Mouse (Mus musculus): ENCODE measurements around the gene Ust. TPM values are rescaled to one million over a fixed set of nuclear protein-coding genes. Genes with fewer than 3 reads are reported as not detected.
"Not testable (repeated sequence)": the region's sequence is repeated elsewhere in the genome, so short reads cannot be mapped to it uniquely, and the experiment has no call there.

The Ust gene
- 4.6 TPM in 2 replicates for polyA plus RNA-seq (2014; fragmentation: Nextera tagmentation; extraction: Ambion mirVana)

GRCm38 (mm10) chr10:8518141-8519013 is at the start of gene Ust:
Ust (minus strand) TSS chr10:8518825.
- no peak within 1 kb of the TSS; the same call in 1 of the 2 replicates for H3K27ac ChIP-seq (replicated peaks; ENCODE audit: low read depth, low read length)
- no peaks in the 10 kb centered on the region; the same call in 1 of the 2 replicates for H3K27me3 ChIP-seq (ENCODE audit: control insufficient read depth, insufficient read depth, low read length)
- H3K9ac ChIP-seq (replicated peaks; ENCODE audit: low read length) = peak within 1 kb of the TSS; percentile 79
- peak within 1 kb of the TSS; percentile 77 for H3K4me3 ChIP-seq (ENCODE audit: low read depth, low read length)
- no peaks in the 10 kb centered on the region for H3K9me3 ChIP-seq (replicated peaks; ENCODE audit: control insufficient read depth, low read length)
- ATAC-seq (replicated peaks; ENCODE audit: insufficient number of reproducible peaks, low FRiP score, low TSS enrichment, low read depth) (peak; percentile 93), DNase-seq (ENCODE audit: low spot score) (peak; percentile 91)
- H3K36me3 ChIP-seq (replicated peaks; ENCODE audit: control insufficient read depth, insufficient read depth, low read depth, low read length) = no peaks in the 10 kb centered on the region
- under 1% methylated on average over 70 of the region's 78 CpGs for WGBS
- H3K4me1 ChIP-seq (ENCODE audit: control insufficient read depth, insufficient read depth, low read length) = no peaks in the 10 kb centered on the region; the same call in none of the 2 replicates
- H3K4me2 ChIP-seq (ENCODE audit: low read depth, low read length) = peak within 1 kb of the TSS; percentile 89

DNA sequence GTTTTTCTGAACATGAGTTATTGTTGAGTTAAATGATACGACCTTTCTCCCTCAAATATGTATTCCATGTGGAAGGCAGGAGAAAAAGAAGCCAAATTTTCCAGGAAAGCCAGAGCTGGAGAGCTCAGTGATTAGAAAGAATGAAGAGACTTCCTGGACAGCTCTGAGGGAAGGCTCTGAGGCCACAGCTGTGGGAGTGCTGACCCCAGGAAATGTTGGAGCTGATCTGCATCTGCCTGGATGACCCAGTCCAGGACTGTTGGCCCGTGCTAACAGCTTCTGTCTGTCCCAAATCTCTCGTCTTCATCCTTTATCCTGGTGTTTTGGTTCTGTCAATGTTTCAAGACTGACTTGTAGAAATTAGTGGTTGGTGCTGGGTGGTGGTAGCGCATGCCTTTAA is 42.7 kb upstream of the Ust start:
- H3K4me2 ChIP-seq (ENCODE audit: low read depth, low read length) = no peak overlapping the region
- no peaks in the 10 kb centered on the region for H3K27me3 ChIP-seq (ENCODE audit: control insufficient read depth, insufficient read depth, low read length)
- DNase-seq (ENCODE audit: low spot score) (no peak), ATAC-seq (replicated peaks; ENCODE audit: insufficient number of reproducible peaks, low FRiP score, low TSS enrichment, low read depth) (no peak)
- no peak overlapping the region for H3K27ac ChIP-seq (replicated peaks; ENCODE audit: low read depth, low read length)
- H3K4me1 ChIP-seq (ENCODE audit: control insufficient read depth, insufficient read depth, low read length) = no peaks in the 10 kb centered on the region
- no peak overlapping the region for H3K9ac ChIP-seq (replicated peaks; ENCODE audit: low read length)
- WGBS = 80% methylated on average over 4 of the region's 4 CpGs
- no peaks in the 10 kb centered on the region for H3K36me3 ChIP-seq (replicated peaks; ENCODE audit: control insufficient read depth, insufficient read depth, low read depth, low read length)
- no peaks in the 10 kb centered on the region for H3K9me3 ChIP-seq (replicated peaks; ENCODE audit: control insufficient read depth, low read length)
- H3K4me3 ChIP-seq (ENCODE audit: low read depth, low read length) = no peak overlapping the region

DNA sequence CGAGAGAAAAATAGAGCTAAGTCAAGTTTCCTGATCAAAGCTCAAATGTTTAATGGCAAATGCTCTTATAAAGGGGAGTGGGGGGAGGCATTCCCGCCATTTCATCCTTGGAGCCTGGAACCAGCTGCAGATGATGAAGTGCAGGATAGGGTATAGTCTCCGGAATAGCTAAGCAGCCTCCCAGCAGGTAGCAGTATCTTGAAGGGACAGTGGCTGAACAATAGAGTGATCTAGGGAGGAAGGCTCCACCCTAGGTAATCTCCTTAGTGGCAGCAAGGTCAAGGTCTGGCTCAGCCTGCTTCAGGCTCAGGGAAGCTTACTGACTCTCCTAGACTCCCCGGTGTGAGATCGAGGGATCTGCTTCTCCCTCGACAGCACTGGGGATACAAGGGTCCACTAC is 40.9 kb upstream of the Ust start:
- not testable (repeated sequence) for DNase-seq (ENCODE audit: low spot score); H3K27ac ChIP-seq (replicated peaks; ENCODE audit: low read depth, low read length); H3K4me3 ChIP-seq (ENCODE audit: low read depth, low read length); H3K4me2 ChIP-seq (ENCODE audit: low read depth, low read length); H3K27me3 ChIP-seq (ENCODE audit: control insufficient read depth, insufficient read depth, low read length); H3K9me3 ChIP-seq (replicated peaks; ENCODE audit: control insufficient read depth, low read length); H3K36me3 ChIP-seq (replicated peaks; ENCODE audit: control insufficient read depth, insufficient read depth, low read depth, low read length); H3K9ac ChIP-seq (replicated peaks; ENCODE audit: low read length); H3K4me1 ChIP-seq (ENCODE audit: control insufficient read depth, insufficient read depth, low read length); ATAC-seq (replicated peaks; ENCODE audit: insufficient number of reproducible peaks, low FRiP score, low TSS enrichment, low read depth)
- WGBS = 59% methylated on average over 6 of the region's 6 CpGs

- ATAC-seq (replicated peaks; ENCODE audit: insufficient number of reproducible peaks, low FRiP score, low TSS enrichment, low read depth); DNase-seq (ENCODE audit: low spot score): not testable (repeated sequence)
These were observed 33.6 kb upstream of the Ust start for GRCm38 (mm10) chr10:8552239-8552638.

GRCm38 (mm10) chr10:8551601-8552000 is 33.0 kb upstream of the Ust start:
- not testable (repeated sequence) for DNase-seq (ENCODE audit: low spot score); H3K9me3 ChIP-seq (replicated peaks; ENCODE audit: control insufficient read depth, low read length); H3K4me3 ChIP-seq (ENCODE audit: low read depth, low read length); H3K4me1 ChIP-seq (ENCODE audit: control insufficient read depth, insufficient read depth, low read length); H3K4me2 ChIP-seq (ENCODE audit: low read depth, low read length); H3K27ac ChIP-seq (replicated peaks; ENCODE audit: low read depth, low read length); H3K9ac ChIP-seq (replicated peaks; ENCODE audit: low read length); ATAC-seq (replicated peaks; ENCODE audit: insufficient number of reproducible peaks, low FRiP score, low TSS enrichment, low read depth); H3K27me3 ChIP-seq (ENCODE audit: control insufficient read depth, insufficient read depth, low read length); H3K36me3 ChIP-seq (replicated peaks; ENCODE audit: control insufficient read depth, insufficient read depth, low read depth, low read length)
- WGBS = 96% methylated on average over 4 of the region's 4 CpGs

More at GRCm38 (mm10) chr10:8552239-8552638, 33.6 kb upstream of the Ust start:
- not testable (repeated sequence) for H3K9ac ChIP-seq (replicated peaks; ENCODE audit: low read length); H3K27me3 ChIP-seq (ENCODE audit: control insufficient read depth, insufficient read depth, low read length); H3K36me3 ChIP-seq (replicated peaks; ENCODE audit: control insufficient read depth, insufficient read depth, low read depth, low read length); H3K4me3 ChIP-seq (ENCODE audit: low read depth, low read length); H3K9me3 ChIP-seq (replicated peaks; ENCODE audit: control insufficient read depth, low read length); H3K4me2 ChIP-seq (ENCODE audit: low read depth, low read length); H3K4me1 ChIP-seq (ENCODE audit: control insufficient read depth, insufficient read depth, low read length); H3K27ac ChIP-seq (replicated peaks; ENCODE audit: low read depth, low read length)

DNA sequence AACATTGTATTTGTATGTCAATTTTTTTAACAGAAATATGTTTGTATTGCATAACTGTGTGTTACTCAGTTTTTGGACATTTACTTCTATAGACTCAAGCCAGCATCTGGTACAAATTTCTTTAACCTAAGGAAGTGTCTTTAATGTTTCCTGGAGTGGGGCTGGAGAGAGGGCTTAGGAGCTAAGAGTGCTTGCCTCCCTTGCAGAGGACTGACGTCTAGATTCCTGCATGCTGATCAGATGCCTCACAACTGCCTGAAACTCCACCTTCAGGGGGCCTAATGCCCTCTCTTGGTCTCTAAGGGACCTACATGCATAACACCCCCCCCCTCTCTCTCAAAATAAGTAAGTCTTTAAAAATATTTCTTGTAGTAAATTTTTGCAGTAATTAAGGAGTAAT is 22.9 kb upstream of the Ust start:
- no peaks in the 10 kb centered on the region for H3K9me3 ChIP-seq (replicated peaks; ENCODE audit: control insufficient read depth, low read length)
- H3K4me1 ChIP-seq (ENCODE audit: control insufficient read depth, insufficient read depth, low read length) = no peaks in the 10 kb centered on the region
- H3K36me3 ChIP-seq (replicated peaks; ENCODE audit: control insufficient read depth, insufficient read depth, low read depth, low read length) = no peaks in the 10 kb centered on the region
- 5% methylated on average over 1 of the region's 1 CpGs for WGBS
- no peak overlapping the region for H3K27ac ChIP-seq (replicated peaks; ENCODE audit: low read depth, low read length)
- no peaks in the 10 kb centered on the region for H3K27me3 ChIP-seq (ENCODE audit: control insufficient read depth, insufficient read depth, low read length)
- H3K4me3 ChIP-seq (ENCODE audit: low read depth, low read length) = no peak overlapping the region
- ATAC-seq (replicated peaks; ENCODE audit: insufficient number of reproducible peaks, low FRiP score, low TSS enrichment, low read depth) = no peak
- H3K9ac ChIP-seq (replicated peaks; ENCODE audit: low read length) = no peak overlapping the region
- H3K4me2 ChIP-seq (ENCODE audit: low read depth, low read length) = no peak overlapping the region
- peak; percentile 58 for DNase-seq (ENCODE audit: low spot score)

DNA sequence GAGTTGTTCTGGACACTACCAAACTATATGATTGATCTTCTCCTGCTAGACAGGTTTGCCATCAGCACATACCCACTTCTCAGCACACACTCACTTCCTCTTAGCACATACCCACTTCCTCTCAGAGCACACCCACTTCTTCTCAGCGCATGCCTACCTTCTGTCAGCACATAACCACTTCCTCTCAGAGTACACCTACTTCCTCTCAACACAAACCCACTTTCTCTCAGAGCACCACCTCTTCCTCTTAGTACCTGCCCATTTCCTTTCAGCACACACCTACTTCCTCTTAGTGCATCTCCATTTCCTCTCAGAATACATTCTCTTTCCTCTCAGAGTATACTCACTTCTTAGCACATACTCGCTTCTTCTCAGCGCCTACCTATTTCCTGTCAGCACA is 16.8 kb upstream of the Ust start:
- DNase-seq (ENCODE audit: low spot score) = no peak
- H3K4me1 ChIP-seq (ENCODE audit: control insufficient read depth, insufficient read depth, low read length) = no peaks in the 10 kb centered on the region
- ATAC-seq (replicated peaks; ENCODE audit: insufficient number of reproducible peaks, low FRiP score, low TSS enrichment, low read depth) = no peak
- no peak overlapping the region for H3K9ac ChIP-seq (replicated peaks; ENCODE audit: low read length)
- no peak overlapping the region for H3K4me3 ChIP-seq (ENCODE audit: low read depth, low read length)
- H3K27me3 ChIP-seq (ENCODE audit: control insufficient read depth, insufficient read depth, low read length) = no peaks in the 10 kb centered on the region
- no peak overlapping the region for H3K27ac ChIP-seq (replicated peaks; ENCODE audit: low read depth, low read length)
- WGBS = 86% methylated on average over 3 of the region's 3 CpGs
- H3K36me3 ChIP-seq (replicated peaks; ENCODE audit: control insufficient read depth, insufficient read depth, low read depth, low read length) = no peaks in the 10 kb centered on the region
- H3K4me2 ChIP-seq (ENCODE audit: low read depth, low read length) = no peak overlapping the region
- H3K9me3 ChIP-seq (replicated peaks; ENCODE audit: control insufficient read depth, low read length) = no peaks in the 10 kb centered on the region

GRCm38 (mm10) chr10:8531651-8532050 is 13.0 kb upstream of the Ust start:
- H3K4me2 ChIP-seq (ENCODE audit: low read depth, low read length) = no peak overlapping the region
- H3K27ac ChIP-seq (replicated peaks; ENCODE audit: low read depth, low read length) = no peak overlapping the region
- no peaks in the 10 kb centered on the region for H3K9me3 ChIP-seq (replicated peaks; ENCODE audit: control insufficient read depth, low read length)
- WGBS = 87% methylated on average over 3 of the region's 3 CpGs
- H3K36me3 ChIP-seq (replicated peaks; ENCODE audit: control insufficient read depth, insufficient read depth, low read depth, low read length) = no peaks in the 10 kb centered on the region
- H3K27me3 ChIP-seq (ENCODE audit: control insufficient read depth, insufficient read depth, low read length) = no peaks in the 10 kb centered on the region
- no peak overlapping the region for H3K9ac ChIP-seq (replicated peaks; ENCODE audit: low read length)
- no peak overlapping the region for H3K4me3 ChIP-seq (ENCODE audit: low read depth, low read length)
- H3K4me1 ChIP-seq (ENCODE audit: control insufficient read depth, insufficient read depth, low read length) = no peaks in the 10 kb centered on the region
- no peak for ATAC-seq (replicated peaks; ENCODE audit: insufficient number of reproducible peaks, low FRiP score, low TSS enrichment, low read depth)
- DNase-seq (ENCODE audit: low spot score) = no peak
